Mouse (Mus musculus) MEL (cell line): ENCODE measurements around the gene Svs1. TPM values are rescaled to one million over a fixed set of nuclear protein-coding genes. Genes with fewer than 3 reads are reported as not detected.

Source experiments
- DNase-seq: peaks from one replicate; pipeline ENCODE4 v3.0.0; 2011; ENCODE audit warnings: low read depth, low spot score
- H3K27ac ChIP-seq: 2 replicates; pipeline ENCODE4 v1.5.1; 2012; ENCODE audit warnings: low read depth, mild to moderate bottlenecking, control low read depth, low read length, moderate library complexity; ENCODE audit not compliant: control insufficient read depth
- H3K27me3 ChIP-seq, 2 experiments: fragments of 150-350 bp in 1 of 2; sonication (generic) in 1 of 2; 2 replicates each; pipeline ENCODE4 v1.6.1; 2012; ENCODE audit warnings: low read length in 2 of 2, mild to moderate bottlenecking in 2 of 2, improper control_type of control experiment in 1 of 2, moderate library complexity in 1 of 2; ENCODE audit not compliant: insufficient read depth in 2 of 2, control insufficient read depth in 1 of 2
- H3K36me3 ChIP-seq, 2 experiments: 2 replicates each; pipeline ENCODE4 v1.6.1; 2012 to 2014; ENCODE audit warnings: low read length in 2 of 2, improper control_type of control experiment in 1 of 2, inconsistent platforms in 1 of 2, mild to moderate bottlenecking in 1 of 2; ENCODE audit not compliant: insufficient read depth in 2 of 2, control insufficient read depth in 1 of 2
- H3K4me1 ChIP-seq, 2 experiments: fragments of 150-350 bp in 1 of 2; sonication (generic) in 1 of 2; 2 replicates each; pipeline ENCODE4 v1.6.1; 2012; ENCODE audit warnings: low read length in 2 of 2, improper control_type of control experiment in 1 of 2, mild to moderate bottlenecking in 1 of 2; ENCODE audit not compliant: insufficient read depth in 2 of 2, control insufficient read depth in 1 of 2
- H3K4me3 ChIP-seq, 2 experiments: fragments of 150-350 bp in 1 of 2; sonication (generic) in 1 of 2; 2 replicates each; pipeline ENCODE4 v1.5.1; 2012; ENCODE audit warnings: low read depth in 2 of 2, low read length in 2 of 2, mild to moderate bottlenecking in 2 of 2, moderate library complexity in 2 of 2, control low read depth in 1 of 2, improper control_type of control experiment in 1 of 2; ENCODE audit not compliant: control insufficient read depth in 1 of 2, insufficient read depth in 1 of 2
- H3K79me2 ChIP-seq: 2 replicates; pipeline ENCODE4 v1.6.1; 2012; ENCODE audit warnings: mild to moderate bottlenecking, low read length, moderate library complexity; ENCODE audit not compliant: control insufficient read depth, poor library complexity, insufficient read depth
- H3K9ac ChIP-seq: 2 replicates; pipeline ENCODE4 v1.6.1; 2012; ENCODE audit warnings: low read depth, mild to moderate bottlenecking, control low read depth, low read length, moderate library complexity; ENCODE audit not compliant: control insufficient read depth, poor library complexity, severe bottlenecking
- H3K9me3 ChIP-seq: fragments of 150-350 bp; sonication (generic); replicated peaks from 2 replicates; pipeline ENCODE4 v1.6.1; 2012; ENCODE audit warnings: mild to moderate bottlenecking, low read length, improper control_type of control experiment, moderate library complexity; ENCODE audit not compliant: insufficient read depth
- BHLHE40 ChIP-seq: IDR thresholded peaks from 2 replicates; pipeline ENCODE4 v1.6.1; 2012; ENCODE audit warnings: low read depth, mild to moderate bottlenecking, inconsistent platforms, low read length, improper control_type of control experiment, borderline replicate concordance
- CHD1 ChIP-seq: IDR thresholded peaks from 2 replicates; pipeline ENCODE4 v1.6.1; 2012; ENCODE audit warnings: low read depth, mild to moderate bottlenecking, inconsistent platforms, low read length, improper control_type of control experiment
- CHD2 ChIP-seq: IDR thresholded peaks from 2 replicates; pipeline ENCODE4 v1.6.1; 2011; ENCODE audit warnings: low read length, improper control_type of control experiment
- EP300 ChIP-seq, 2 experiments: IDR thresholded peaks; 2 replicates each; pipeline ENCODE4 v1.6.1; 2011; ENCODE audit warnings: improper control_type of control experiment in 2 of 2, low read length in 2 of 2, low read depth in 1 of 2, mild to moderate bottlenecking in 1 of 2
- GABPA ChIP-seq: IDR thresholded peaks from 2 replicates; pipeline ENCODE4 v1.6.1; 2012; ENCODE audit warnings: low read depth, mild to moderate bottlenecking, inconsistent platforms, low read length, improper control_type of control experiment, moderate library complexity
- GATA1 ChIP-seq: IDR thresholded peaks from 2 replicates; pipeline ENCODE4 v1.6.1; 2011; ENCODE audit warnings: low read depth, low read length, improper control_type of control experiment
- JUND ChIP-seq: IDR thresholded peaks from 2 replicates; pipeline ENCODE4 v1.6.1; 2011; ENCODE audit warnings: low read depth, mild to moderate bottlenecking, improper control_type of control experiment, low read length
- KAT2A ChIP-seq: conservative IDR thresholded peaks from 2 replicates; pipeline ENCODE4 v1.6.1; 2012; ENCODE audit warnings: low read depth, low read length, improper control_type of control experiment, inconsistent platforms
- MAX ChIP-seq: IDR thresholded peaks from 2 replicates; pipeline ENCODE4 v1.6.1; 2011; ENCODE audit warnings: low read length, improper control_type of control experiment
- MEF2A ChIP-seq: IDR thresholded peaks from 2 replicates; pipeline ENCODE4 v1.6.1; 2014; ENCODE audit warnings: low read depth, mild to moderate bottlenecking, inconsistent platforms, low read length, improper control_type of control experiment; ENCODE audit not compliant: poor library complexity, insufficient replicate concordance, severe bottlenecking; ENCODE audit errors: extremely low read depth
- MYC ChIP-seq: IDR thresholded peaks from 2 replicates; pipeline ENCODE4 v1.6.1; 2011; ENCODE audit warnings: low read depth, mild to moderate bottlenecking, low read length, improper control_type of control experiment, moderate library complexity
- POLR2A ChIP-seq, 2 experiments: IDR thresholded peaks; 2 replicates each; pipeline ENCODE4 v1.6.1; 2011 to 2012; ENCODE audit warnings: low read length in 2 of 2, mild to moderate bottlenecking in 2 of 2, control low read depth in 1 of 2, improper control_type of control experiment in 1 of 2, low read depth in 1 of 2, moderate library complexity in 1 of 2; ENCODE audit not compliant: control insufficient read depth in 1 of 2, insufficient read depth in 1 of 2, poor library complexity in 1 of 2
- RAD21 ChIP-seq: IDR thresholded peaks from 2 replicates; pipeline ENCODE4 v1.6.1; 2011; ENCODE audit warnings: mild to moderate bottlenecking, low read depth, low read length, improper control_type of control experiment
- RCOR1 ChIP-seq: IDR thresholded peaks from 2 replicates; pipeline ENCODE4 v1.6.1; 2012; ENCODE audit warnings: low read depth, mild to moderate bottlenecking, inconsistent platforms, low read length, improper control_type of control experiment
- SIN3A ChIP-seq: IDR thresholded peaks from 2 replicates; pipeline ENCODE4 v1.6.1; 2012; ENCODE audit warnings: low read length, improper control_type of control experiment, inconsistent platforms
- SMC3 ChIP-seq: IDR thresholded peaks from 2 replicates; pipeline ENCODE4 v1.6.1; 2011; ENCODE audit warnings: low read depth, low read length, improper control_type of control experiment
- USF2 ChIP-seq, 2 experiments: IDR thresholded peaks; 2 replicates each; pipeline ENCODE4 v1.6.1; 2011 to 2012; ENCODE audit warnings: improper control_type of control experiment in 2 of 2, low read length in 2 of 2, borderline replicate concordance in 1 of 2, inconsistent platforms in 1 of 2, low read depth in 1 of 2, mild to moderate bottlenecking in 1 of 2; ENCODE audit not compliant: insufficient read depth in 1 of 2
- ZKSCAN1 ChIP-seq: IDR thresholded peaks from 2 replicates; pipeline ENCODE4 v1.6.1; 2012; ENCODE audit warnings: low read depth, mild to moderate bottlenecking, inconsistent platforms, low read length, improper control_type of control experiment, moderate library complexity
- ZMIZ1 ChIP-seq: IDR thresholded peaks from 2 replicates; pipeline ENCODE4 v1.6.1; 2012; ENCODE audit warnings: low read depth, mild to moderate bottlenecking, inconsistent platforms, low read length, improper control_type of control experiment, moderate library complexity
- ZNF384 ChIP-seq: IDR thresholded peaks from 2 replicates; pipeline ENCODE4 v1.6.1; 2012; ENCODE audit warnings: low read depth, mild to moderate bottlenecking, inconsistent platforms, low read length, improper control_type of control experiment
- polyA plus RNA-seq, 2 experiments: library from polyadenylated mRNA; stranded (reverse) in 1 of 2; unstranded in 1 of 2; fragments of >175 nt in 1 of 2; fragments of >200 nt in 1 of 2; gene quantifications; 2 replicates each; pipeline versions ENCODE4 v1.2.1 to v1.2.4; 2012; ENCODE audit warnings: low replicate concordance in 2 of 2, low read depth in 1 of 2; ENCODE audit not compliant: insufficient read length in 2 of 2, insufficient read depth in 1 of 2, missing spikeins in 1 of 2
- total RNA-seq: library from RNA; depleted of rRNA; stranded (reverse); fragments of 300-350 nt; gene quantifications from 2 replicates; pipeline ENCODE4 v1.2.3, GENCODE M21; 2012

Svs1 gene
- total and polyA plus RNA-seq, 3 experiments: not detected

- DNase-seq: no peak
- H3K9me3 ChIP-seq: no peaks in the 10 kb centered on the region
- no peaks in the 10 kb centered on the region for H3K27me3 ChIP-seq
- H3K4me1 ChIP-seq: no peaks in the 10 kb centered on the region
- H3K4me3 ChIP-seq: no peak within 1 kb of the TSS
- H3K9ac ChIP-seq: no peak within 1 kb of the TSS
- TF ChIP-seq MAX: no peak
- TF ChIP-seq RAD21: no peak
- H3K36me3 ChIP-seq: no peaks in the 10 kb centered on the region
- no peaks in the 10 kb centered on the region for H3K79me2 ChIP-seq
- H3K27ac ChIP-seq: no peak within 1 kb of the TSS
Observed at GRCm38 (mm10) chr6:48974663-48975062, 12.0 kb upstream of the Svs1 start, which contains the start of gene Doxl2. Gene Doxl2, plus strand, starts transcription at chr6:48974963.

- Histone ChIP-seq H3K9ac (no peak overlapping the region), H3K36me3 (no peaks in the 10 kb centered on the region), H3K79me2 (no peaks in the 10 kb centered on the region), H3K27me3 (no peaks in the 10 kb centered on the region), H3K4me1 (no peaks in the 10 kb centered on the region), H3K4me3 (no peak overlapping the region), H3K9me3 (no peaks in the 10 kb centered on the region), H3K27ac (no peak overlapping the region)
- no peak for DNase-seq
- TF ChIP-seq CHD2 (no peak), ZMIZ1 (no peak), POLR2A (IDR thresholded peaks at IDR 0.05; ENCODE audit: control insufficient read depth in 1 of 2, insufficient read depth in 1 of 2, low read depth in 1 of 2, low read length in 2 of 2, poor library complexity in 1 of 2) (no peak), ZKSCAN1 (no peak), SIN3A (no peak), MYC (no peak), SMC3 (no peak), KAT2A (no peak), JUND (no peak), ZNF384 (no peak), MEF2A (no peak), GABPA (no peak), USF2 (IDR thresholded peaks at IDR 0.05; ENCODE audit: borderline replicate concordance in 1 of 2, insufficient read depth in 1 of 2, low read depth in 1 of 2, low read length in 2 of 2) (no peak)
Observed at GRCm38 (mm10) chr6:48979616-48980015, 7.0 kb upstream of the Svs1 start.

DNA sequence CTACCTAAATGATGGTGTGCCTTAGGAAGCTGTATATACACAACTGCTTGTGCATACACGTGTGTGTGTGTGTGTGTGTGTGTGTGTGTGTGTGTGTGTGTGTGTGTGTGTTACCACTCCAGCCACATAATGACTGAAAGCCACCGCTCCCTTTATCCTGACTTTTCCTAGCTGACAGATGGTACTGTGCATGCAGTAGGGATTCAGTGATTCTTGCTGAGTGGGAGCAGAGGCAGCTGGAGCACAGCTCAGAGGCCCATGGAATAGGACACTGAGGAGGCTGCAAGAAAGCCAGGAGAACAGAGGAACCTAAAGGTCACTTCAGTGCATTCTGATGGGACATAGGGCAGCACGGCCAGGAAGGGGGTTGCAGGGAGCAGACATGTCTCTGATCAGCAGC is 4.4 kb upstream of the Svs1 start:
- no peak overlapping the region for H3K27ac ChIP-seq
- H3K27me3 ChIP-seq: no peaks in the 10 kb centered on the region
- DNase-seq: no peak
- no peaks in the 10 kb centered on the region for H3K36me3 ChIP-seq
- H3K4me3 ChIP-seq: no peak overlapping the region
- no peak overlapping the region for H3K9ac ChIP-seq
- no peaks in the 10 kb centered on the region for H3K9me3 ChIP-seq
- TF ChIP-seq CHD1 (no peak), BHLHE40 (no peak), RCOR1 (no peak), CHD2 (no peak), GATA1 (no peak), RAD21 (no peak), EP300 (IDR thresholded peaks at IDR 0.05; ENCODE audit: low read depth in 1 of 2, low read length in 2 of 2) (no peak)
- H3K4me1 ChIP-seq: no peaks in the 10 kb centered on the region
- H3K79me2 ChIP-seq: no peaks in the 10 kb centered on the region
